Mouse (Mus musculus): ENCODE measurements at regions not wholly inside any gene's neighbourhood (a gene's known extent, or its start where the extent isn't known, plus 50 kb on each side); places are given as distances from the start of the nearest gene placed in this dataset.

DNA sequence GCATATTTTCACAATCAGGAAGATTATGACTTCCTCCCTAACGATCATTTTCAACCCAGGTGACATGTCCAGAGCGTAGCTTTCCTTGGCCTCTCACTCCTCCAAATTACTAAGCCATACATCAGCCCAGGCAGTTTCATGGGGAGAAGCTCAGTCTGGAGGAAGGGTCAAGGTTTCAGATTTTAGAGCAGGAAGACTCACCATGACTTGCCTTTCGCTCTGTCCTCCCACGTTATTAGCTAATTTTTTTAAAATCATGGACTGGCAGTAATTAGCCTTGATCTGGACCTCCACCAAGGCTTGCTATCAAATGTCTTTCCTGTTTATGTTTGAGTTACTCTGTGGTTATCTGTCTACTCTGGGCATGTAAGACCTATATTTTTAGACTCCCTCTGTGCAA, 102.9 kb upstream of the Robo2 start:
- TF ChIP-seq CTCF (IDR thresholded peaks at IDR 0.05; ENCODE audit: low read depth): no peak
- no peak for TF ChIP-seq EP300 (IDR thresholded peaks at IDR 0.05; ENCODE audit: low read depth)
